ENCODE assay signal across 8 mouse cellular contexts in genomic region chr7:122289243-122290111, GRCm38 (mm10). TPM values are rescaled to one million over a fixed set of nuclear protein-coding genes. Genes with fewer than 3 reads are reported as not detected.
A peak's percentile ranks its signal among the peaks of the same experiment; 100 is the strongest.
DNase-seq lines count a peak whose midpoint lies in the region; ATAC-seq and TF ChIP-seq lines count a peak whose summit lies in the region.

No protein-coding gene starts in this region.

- no peaks in the 10 kb centered on the region for H3K36me3 ChIP-seq in heart, postnatal 0 days (replicated peaks; ENCODE audit: control insufficient read depth, insufficient read depth, low read length)
- no peaks in the 10 kb centered on the region for H3K36me3 ChIP-seq in limb, embryonic 14.5 days (ENCODE audit: control insufficient read depth, insufficient read depth, low read length)
- H3K36me3 ChIP-seq in stomach, embryonic 16.5 days (ENCODE audit: control insufficient read depth, insufficient read depth, low read length): no peaks in the 10 kb centered on the region

- TF ChIP-seq CTCF in heart, postnatal 0 days (IDR thresholded peaks at IDR 0.05; ENCODE audit: low read depth): no peak

- H3K27me3 ChIP-seq in heart, postnatal 0 days (ENCODE audit: control insufficient read depth, insufficient read depth, low read length): peaks cover 37% of the 10 kb centered on the region
- H3K27me3 ChIP-seq in limb, embryonic 14.5 days (ENCODE audit: control insufficient read depth, insufficient read depth, low read length): peaks cover 33% of the 10 kb centered on the region
- H3K27me3 ChIP-seq in stomach, embryonic 16.5 days (ENCODE audit: control insufficient read depth, insufficient read depth, low read length): peaks cover 29% of the 10 kb centered on the region

- no peak overlapping the region; the same call in 1 of the 2 replicates for H3K27ac ChIP-seq in heart, postnatal 0 days (ENCODE audit: low read depth)
- H3K27ac ChIP-seq in limb, embryonic 14.5 days (replicated peaks; ENCODE audit: low read depth, low read length): no peak overlapping the region
- H3K27ac ChIP-seq in stomach, embryonic 16.5 days (ENCODE audit: low read length): no peak overlapping the region

- peak overlapping the region; percentile 84 for H3K4me2 ChIP-seq in heart, postnatal 0 days (ENCODE audit: low read depth, low read length)
- peak overlapping the region; percentile 97 for H3K4me2 ChIP-seq in limb, embryonic 14.5 days (replicated peaks; ENCODE audit: low read depth, low read length, severe bottlenecking)
- peak overlapping the region; percentile 88 for H3K4me2 ChIP-seq in stomach, embryonic 16.5 days (ENCODE audit: low read depth, low read length)

- peak; percentile 65 for DNase-seq in CD4-positive helper T cell, adult 2 months (ENCODE audit: low read depth, low spot score)
- peak; percentile 54 for DNase-seq in R1 (ENCODE audit: low read depth, low spot score)
- DNase-seq in embryo, embryonic 10.5 days (ENCODE audit: low spot score): peak; percentile 31
- no peak for DNase-seq in heart, postnatal 0 days (ENCODE audit: low spot score)
- DNase-seq in limb, embryonic 14.5 days (ENCODE audit: low spot score): no peak
- no peak for DNase-seq in gastrocnemius, adult 18-20 months (ENCODE audit: low spot score)

- H3K9ac ChIP-seq in heart, postnatal 0 days (replicated peaks; ENCODE audit: low read depth, low read length): no peak overlapping the region
- H3K9ac ChIP-seq in limb, embryonic 14.5 days (ENCODE audit: low read depth, low read length, severe bottlenecking): peak overlapping the region; percentile 50
- H3K9ac ChIP-seq in stomach, embryonic 16.5 days (ENCODE audit: low read length): peak overlapping the region; percentile 69

- H3K4me1 ChIP-seq in heart, postnatal 0 days (ENCODE audit: control insufficient read depth, insufficient read depth): no peaks in the 10 kb centered on the region
- peaks cover 4% of the 10 kb centered on the region for H3K4me1 ChIP-seq in limb, embryonic 14.5 days (ENCODE audit: control insufficient read depth, insufficient read depth, low read length)
- H3K4me1 ChIP-seq in stomach, embryonic 16.5 days (ENCODE audit: control insufficient read depth, insufficient read depth, low read length): peaks cover 9% of the 10 kb centered on the region; the same call in 1 of the 2 replicates

- peak; percentile 5 for ATAC-seq in heart, postnatal 0 days (ENCODE audit: insufficient read depth, low read depth)
- no peak for ATAC-seq in limb, embryonic 14.5 days (ENCODE audit: low FRiP score, low read depth)
- ATAC-seq in monocyte, adult 5-6 weeks (replicated peaks; ENCODE audit: insufficient number of reproducible peaks, low FRiP score, low TSS enrichment, poor library complexity, severe bottlenecking): peak; percentile 46
- ATAC-seq in stomach, embryonic 16.5 days (ENCODE audit: insufficient read depth, low FRiP score): peak; percentile 34

- H3K9me3 ChIP-seq in heart, postnatal 0 days (replicated peaks; ENCODE audit: control insufficient read depth, low read length): no peaks in the 10 kb centered on the region
- H3K9me3 ChIP-seq in limb, embryonic 14.5 days (ENCODE audit: control insufficient read depth, low read length): no peaks in the 10 kb centered on the region
- no peaks in the 10 kb centered on the region for H3K9me3 ChIP-seq in stomach, embryonic 16.5 days (replicated peaks; ENCODE audit: control insufficient read depth, low read length)

- TF ChIP-seq EP300 in heart, postnatal 0 days (IDR thresholded peaks at IDR 0.05; ENCODE audit: low read depth): no peak

- no peak for TF ChIP-seq POLR2A in limb, embryonic 14.5 days (IDR thresholded peaks at IDR 0.05; ENCODE audit: borderline replicate concordance, extremely low read depth, insufficient read depth, insufficient read length)

- H3K4me3 ChIP-seq in heart, postnatal 0 days (ENCODE audit: low read depth, low read length): peak overlapping the region; percentile 63
- peak overlapping the region; percentile 61 for H3K4me3 ChIP-seq in limb, embryonic 14.5 days (replicated peaks; ENCODE audit: low read length)
- peak overlapping the region; percentile 56 for H3K4me3 ChIP-seq in stomach, embryonic 16.5 days (replicated peaks; ENCODE audit: low read length)

- WGBS in heart, postnatal 0 days: 0% methylated on average over 64 of the region's 66 CpGs
- under 1% methylated on average over 46 of the region's 66 CpGs for WGBS in limb, embryonic 14.5 days
- under 1% methylated on average over 64 of the region's 66 CpGs for WGBS in stomach, embryonic 16.5 days

RNA-seq across cellular contexts. Expression of gene Prkcb, which starts 0.9 kb away (rescaled TPM):
- total RNA-seq in heart, postnatal 0 days (2014; rRNA removed; ENCODE audit: low replicate concordance): 1.9 and 6.9 TPM in 2 replicates
- 1.1 and 1.5 TPM in 2 replicates for polyA plus RNA-seq in heart, postnatal 0 days (2015; fragmentation: Nextera tagmentation; extraction: Ambion mirVana)
- 6.2 and 6.3 TPM in 2 replicates for polyA plus RNA-seq in limb, embryonic 14.5 days (2012; rRNA removed)
- 9.0 and 10.3 TPM in 2 replicates for polyA plus RNA-seq in limb, embryonic 14.5 days (2014; fragmentation: Nextera tagmentation; extraction: Ambion mirVana)
- 197 to 314 TPM (median 249 TPM) in 3 replicates for total RNA-seq in monocyte, adult 5-6 weeks (2017)
- 12.0 and 12.7 TPM in 2 replicates for polyA plus RNA-seq in stomach, embryonic 16.5 days (2015; fragmentation: Nextera tagmentation; extraction: Ambion mirVana)
- under 1 TPM; 0.73 to 0.85 TPM for total RNA-seq in gastrocnemius, adult 18-20 months (2021)

Comparison
In these comparisons a context has a peak if more than half of its experiments do, and no peak if none do; other contexts are left out.
1. DNase-seq: peak in CD4-positive helper T cell, adult 2 months (single experiment), R1 (single experiment) and embryo, embryonic 10.5 days (single experiment); none in heart, postnatal 0 days (single experiment), limb, embryonic 14.5 days (single experiment) and gastrocnemius, adult 18-20 months (single experiment).
2. RNA of gene Prkcb, which starts 0.9 kb away (total RNA-seq): 197 to 314 TPM in monocyte, adult 5-6 weeks; 1.9 to 6.9 TPM in heart, postnatal 0 days and 0.73 to 0.85 TPM in gastrocnemius, adult 18-20 months; every median in the first group is over 10 times any median in the second.
3. Peak in every context shown above with its lines, with median percentiles within 50 percentile points of each other: H3K4me2 ChIP-seq and H3K4me3 ChIP-seq.